Mouse (Mus musculus) limb, embryonic 14.5 days (tissue): ENCODE measurements around the gene Trpm5. TPM values are rescaled to one million over a fixed set of nuclear protein-coding genes. Genes with fewer than 3 reads are reported as not detected.

Experiments used
- ATAC-seq: fragments of 200-750 bp; cut with Nextera tagmentation; 2 replicates; pipeline ENCODE4 v1.8.0; 2017; ENCODE audit warnings: low read depth, moderate number of reproducible peaks, moderate TSS enrichment; ENCODE audit not compliant: low FRiP score
- DNase-seq: peaks from one replicate; pipeline ENCODE4 v3.0.0-alpha.2; 2015; ENCODE audit warnings: low spot score
- H3K27ac ChIP-seq: fragments of 300-500 bp; sonication (generic); replicated peaks from 2 replicates; pipeline ENCODE4 v1.5.1; 2014; ENCODE audit warnings: low read depth, mild to moderate bottlenecking, low read length, moderate library complexity, mixed read lengths
- H3K27me3 ChIP-seq: fragments of 300-500 bp; sonication (generic); 2 replicates; pipeline ENCODE4 v1.6.1; 2014; ENCODE audit warnings: low read length, mixed read lengths; ENCODE audit not compliant: control insufficient read depth, insufficient read depth
- H3K36me3 ChIP-seq: fragments of 300-500 bp; sonication (generic); 2 replicates; pipeline ENCODE4 v1.6.1; 2014; ENCODE audit warnings: mild to moderate bottlenecking, low read length, moderate library complexity, mixed read lengths; ENCODE audit not compliant: control insufficient read depth, insufficient read depth
- H3K4me1 ChIP-seq: fragments of 300-500 bp; sonication (generic); 2 replicates; pipeline ENCODE4 v1.6.1; 2014; ENCODE audit warnings: antibody characterized with exemption, low read length, mixed read lengths; ENCODE audit not compliant: control insufficient read depth, insufficient read depth
- H3K4me2 ChIP-seq: fragments of 300-500 bp; sonication (generic); replicated peaks from 2 replicates; pipeline ENCODE4 v1.6.1; 2014; ENCODE audit warnings: low read depth, mild to moderate bottlenecking, low read length, moderate library complexity; ENCODE audit not compliant: severe bottlenecking
- H3K4me3 ChIP-seq: fragments of 300-500 bp; sonication (generic); replicated peaks from 2 replicates; pipeline ENCODE4 v1.5.1; 2014; ENCODE audit warnings: low read length
- H3K9ac ChIP-seq: fragments of 300-500 bp; sonication (generic); 2 replicates; pipeline ENCODE4 v1.6.1; 2014; ENCODE audit warnings: mild to moderate bottlenecking, low read depth, low read length, moderate library complexity; ENCODE audit not compliant: severe bottlenecking
- H3K9me3 ChIP-seq: fragments of 300-500 bp; sonication (generic); 2 replicates; pipeline ENCODE4 v1.6.1; 2016; ENCODE audit warnings: low read length; ENCODE audit not compliant: control insufficient read depth
- POLR2A ChIP-seq: fragments of 200-500 bp; IDR thresholded peaks from 2 replicates; pipeline ENCODE4 v1.8.0; 2012; ENCODE audit warnings: inconsistent platforms, mild to moderate bottlenecking, moderate library complexity, borderline replicate concordance; ENCODE audit not compliant: insufficient read depth, insufficient read length; ENCODE audit errors: extremely low read depth
- WGBS: fragments of 180-500 bp; shearing (Covaris S2); extraction: QIAGEN DNeasy Blood & Tissue Kit; methylation state at CpG from one replicate; pipeline ENCODE4 v1.1.7; 2014; 5-methylcytosine and 5-hydroxymethylcytosine counted together
- polyA plus RNA-seq, 2 experiments: library from polyadenylated mRNA; depleted of rRNA in 1 of 2; stranded (reverse) in 1 of 2; unstranded in 1 of 2; fragments of >200 nt; fragmentation: Nextera tagmentation in 1 of 2; extraction: Ambion mirVana in 1 of 2; gene quantifications; 2 replicates each; pipeline versions ENCODE4 v1.2.1 to v1.2.3; 2012 to 2014

Trpm5 gene
- polyA plus RNA-seq, 2 experiments: 24.1 to 63.4 TPM

DNA sequence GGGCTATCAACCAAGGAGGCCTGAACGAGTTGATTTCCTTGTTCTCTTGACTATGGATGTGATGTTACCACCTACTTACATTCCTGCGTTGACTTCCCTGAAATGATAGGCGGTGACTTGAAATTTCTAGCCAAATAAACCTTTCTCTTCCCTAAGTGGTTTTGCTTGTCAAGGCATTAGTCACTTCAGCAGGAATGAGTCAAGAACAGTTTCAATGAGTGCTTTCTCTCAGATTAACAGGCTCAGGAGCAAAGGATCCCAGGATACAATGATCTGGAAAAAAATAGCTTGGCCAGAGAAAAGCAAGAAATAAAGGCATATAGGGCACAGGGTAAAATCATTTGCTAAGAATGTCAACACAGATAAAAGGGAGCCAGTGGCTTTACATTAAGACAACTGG is 68.9 kb downstream of the Trpm5 start:
- ATAC-seq (no peak), DNase-seq (no peak)
- Histone ChIP-seq H3K9me3 (no peaks in the 10 kb centered on the region), H3K27me3 (no peaks in the 10 kb centered on the region), H3K9ac (no peak overlapping the region), H3K4me3 (no peak overlapping the region), H3K27ac (no peak overlapping the region), H3K36me3 (peaks cover 5% of the 10 kb centered on the region; the same call in 1 of the 2 replicates), H3K4me1 (no peaks in the 10 kb centered on the region), H3K4me2 (no peak overlapping the region)
- 91% methylated on average over 3 of the region's 3 CpGs for WGBS
- TF ChIP-seq POLR2A: no peak

DNA sequence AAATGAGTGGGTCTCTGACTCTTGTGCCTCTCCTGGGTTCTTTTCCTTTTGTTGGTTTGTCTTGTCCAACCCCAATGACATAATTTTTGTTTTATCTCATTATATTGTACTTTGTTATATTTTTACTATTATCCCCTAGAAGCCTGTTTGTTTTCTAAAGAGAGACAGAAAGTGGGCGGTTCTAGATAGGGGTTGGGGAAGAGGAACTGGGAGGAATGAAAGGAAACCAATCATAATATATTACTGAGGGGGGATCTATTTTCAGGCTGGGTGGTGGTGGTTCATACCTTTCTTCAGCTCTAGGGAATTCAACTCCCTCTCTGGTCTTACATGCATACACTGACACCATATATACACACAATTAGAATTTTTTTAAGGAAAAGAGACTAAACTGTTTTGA is 70.1 kb downstream of the Trpm5 start:
- H3K9ac ChIP-seq: no peak overlapping the region
- ATAC-seq (no peak), DNase-seq (no peak)
- no peaks in the 10 kb centered on the region for H3K9me3 ChIP-seq
- H3K36me3 ChIP-seq: peaks cover 5% of the 10 kb centered on the region; the same call in 1 of the 2 replicates
- 88% methylated on average over 1 of the region's 1 CpGs for WGBS
- H3K4me3 ChIP-seq: no peak overlapping the region
- H3K4me1 ChIP-seq: no peaks in the 10 kb centered on the region
- no peak for TF ChIP-seq POLR2A
- no peak overlapping the region for H3K27ac ChIP-seq
- H3K4me2 ChIP-seq: no peak overlapping the region
- no peaks in the 10 kb centered on the region for H3K27me3 ChIP-seq

DNA sequence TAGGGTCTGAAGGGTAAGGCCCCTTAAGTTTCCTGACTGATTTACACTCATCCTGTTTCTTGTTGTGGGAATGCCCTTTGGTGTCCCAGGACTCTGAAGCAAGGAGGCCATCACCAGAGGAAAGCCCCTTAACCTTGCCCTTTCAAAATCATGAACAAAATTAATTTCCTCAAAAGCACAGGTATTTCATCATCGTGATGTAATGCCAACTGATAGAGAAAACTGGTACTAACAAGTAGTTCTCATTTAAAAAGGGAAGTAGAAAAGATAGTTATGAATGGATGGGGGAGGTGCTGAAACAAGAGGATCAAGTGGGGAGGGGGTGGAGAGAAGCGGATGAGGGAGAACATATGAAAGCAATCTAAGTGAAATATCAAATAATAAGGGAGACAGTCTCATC is 70.9 kb downstream of the Trpm5 start:
- WGBS: 89% methylated on average over 2 of the region's 2 CpGs

DNA sequence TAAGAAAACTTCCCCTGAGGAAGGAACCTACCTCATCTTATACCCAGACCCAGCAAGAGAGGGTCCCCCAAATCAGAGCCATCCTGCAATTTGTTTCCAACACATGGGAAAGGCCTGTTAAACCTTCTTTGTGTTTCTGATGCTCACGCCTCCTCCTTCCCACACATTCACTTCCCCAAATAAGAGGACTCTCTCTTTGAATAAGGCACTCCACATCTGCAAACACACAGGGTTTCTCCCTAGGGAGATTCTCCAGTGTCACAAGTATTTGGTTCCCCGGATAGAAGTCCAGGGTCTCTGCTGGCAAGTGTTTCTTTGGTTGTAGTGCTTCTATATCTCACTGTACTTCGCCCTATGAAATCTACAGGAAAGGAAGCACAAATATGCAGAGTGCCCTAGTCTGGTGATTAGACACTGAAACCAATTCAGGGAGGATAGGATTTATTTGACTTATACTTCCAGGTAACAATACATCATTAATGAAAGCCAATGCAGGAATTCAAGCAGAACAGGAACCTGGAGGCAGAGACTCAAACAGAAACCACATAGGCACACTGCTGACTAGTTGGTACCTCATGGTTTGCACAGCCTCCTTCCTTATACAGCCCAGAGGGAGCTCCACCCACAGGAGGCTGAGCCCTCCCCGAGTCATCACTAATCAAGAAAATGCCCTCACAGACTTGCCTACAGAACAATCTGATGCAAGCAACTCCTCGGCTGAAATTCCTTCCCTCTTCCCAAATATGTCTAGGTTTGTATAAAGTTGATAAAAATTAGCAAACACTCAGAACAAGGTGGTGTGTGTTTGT is 72.9 kb downstream of the Trpm5 start:
- Histone ChIP-seq H3K27ac (no peak overlapping the region), H3K9me3 (no peaks in the 10 kb centered on the region), H3K36me3 (no peaks in the 10 kb centered on the region), H3K4me1 (peaks cover 3% of the 10 kb centered on the region; the same call in 1 of the 2 replicates), H3K4me2 (no peak overlapping the region), H3K4me3 (no peak overlapping the region), H3K9ac (no peak overlapping the region), H3K27me3 (no peaks in the 10 kb centered on the region)
- 59% methylated on average over 5 of the region's 5 CpGs for WGBS
- no peak for TF ChIP-seq POLR2A
- DNase-seq: no peak
- ATAC-seq: no peak

More for the DNA sequence above, 70.9 kb downstream of the Trpm5 start:
- TF ChIP-seq POLR2A: no peak
- Histone ChIP-seq H3K9me3 (no peaks in the 10 kb centered on the region), H3K27ac (no peak overlapping the region), H3K4me3 (no peak overlapping the region), H3K36me3 (no peaks in the 10 kb centered on the region), H3K27me3 (no peaks in the 10 kb centered on the region), H3K4me1 (no peaks in the 10 kb centered on the region), H3K9ac (no peak overlapping the region), H3K4me2 (no peak overlapping the region)
- DNase-seq (no peak), ATAC-seq (no peak)

DNA sequence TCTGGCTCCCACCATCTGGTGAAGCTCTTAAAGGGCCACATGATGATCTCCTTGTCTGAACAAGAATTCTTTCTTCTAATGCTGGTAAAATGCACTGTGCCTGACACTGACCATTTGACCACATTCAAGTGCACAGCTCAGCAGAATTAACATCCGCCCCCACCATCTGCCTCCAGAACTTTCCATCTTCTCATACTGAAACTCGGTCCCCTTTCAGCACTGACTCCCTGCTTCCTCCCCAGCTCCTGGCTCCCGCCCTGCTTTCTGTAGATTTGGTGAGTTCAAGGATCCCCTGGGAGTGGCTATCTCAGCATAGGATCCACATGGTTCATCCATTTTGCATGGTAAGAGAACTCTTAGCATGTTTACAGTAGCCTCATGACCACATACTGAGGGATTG is 73.7 kb downstream of the Trpm5 start:
- Histone ChIP-seq H3K9me3 (no peaks in the 10 kb centered on the region), H3K27ac (no peak overlapping the region), H3K9ac (no peak overlapping the region), H3K27me3 (no peaks in the 10 kb centered on the region), H3K4me1 (peaks cover 10% of the 10 kb centered on the region), H3K4me2 (no peak overlapping the region), H3K36me3 (no peaks in the 10 kb centered on the region), H3K4me3 (no peak overlapping the region)
- DNase-seq: no peak
- WGBS: 80% methylated on average over 3 of the region's 3 CpGs
- no peak for ATAC-seq
- TF ChIP-seq POLR2A: no peak
